Mouse (Mus musculus): ENCODE data around the gene Myt1l.

The Myt1l gene

GRCm38 (mm10) chr12:29965016-29965415, 436.8 kb downstream of the Myt1l start:
- no peak for DNase-seq (ENCODE audit: low read depth)

- DNase-seq (ENCODE audit: low read depth) = no peak
Observed at GRCm38 (mm10) chr12:29971795-29972464, 443.7 kb downstream of the Myt1l start.

GRCm38 (mm10) chr12:29972533-29972932, 444.3 kb downstream of the Myt1l start:
- DNase-seq (ENCODE audit: low read depth) = no peak

Measured in c-Kit-positive CD71-positive TER-119-negative erythroid progenitor cells, embryonic 14.5 days (primary cell).